Mouse (Mus musculus): ENCODE data around the gene Cacng2. TPM values are rescaled to one million over a fixed set of nuclear protein-coding genes. Genes with fewer than 3 reads are reported as not detected.

Cacng2 gene
- polyA plus RNA-seq, 1 experiment from 2014 or later = 13.6 TPM

- no peak overlapping the region for H3K9ac ChIP-seq (ENCODE audit: low read depth, low read length)
- no peak overlapping the region for H3K27ac ChIP-seq (ENCODE audit: low read length)
- H3K4me2 ChIP-seq (ENCODE audit: low read length) = no peak overlapping the region
- H3K4me3 ChIP-seq (ENCODE audit: low read depth, low read length) = no peak overlapping the region
- peaks cover 3% of the 10 kb centered on the region; the same call in 1 of the 2 replicates for H3K4me1 ChIP-seq (ENCODE audit: control insufficient read depth, insufficient read depth, low read length)
- ATAC-seq = no peak
- no peaks in the 10 kb centered on the region for H3K36me3 ChIP-seq (ENCODE audit: control insufficient read depth, insufficient read depth, low read length)
- H3K27me3 ChIP-seq (ENCODE audit: control insufficient read depth, insufficient read depth, low read depth, low read length) = peaks cover 3% of the 10 kb centered on the region; the same call in 1 of the 2 replicates
- no peaks in the 10 kb centered on the region for H3K9me3 ChIP-seq (replicated peaks; ENCODE audit: control insufficient read depth, low read length, poor library complexity, severe bottlenecking)
- WGBS = 84% methylated on average over 10 of the region's 10 CpGs
These were observed 140.4 kb downstream of the Cacng2 start for GRCm38 (mm10) chr15:77979427-77979865.

- H3K4me2 ChIP-seq (ENCODE audit: low read length) = no peak overlapping the region
- no peaks in the 10 kb centered on the region for H3K9me3 ChIP-seq (replicated peaks; ENCODE audit: control insufficient read depth, low read length, poor library complexity, severe bottlenecking)
- no peak overlapping the region for H3K9ac ChIP-seq (ENCODE audit: low read depth, low read length)
- 55% methylated on average over 3 of the region's 3 CpGs for WGBS
- no peaks in the 10 kb centered on the region for H3K36me3 ChIP-seq (ENCODE audit: control insufficient read depth, insufficient read depth, low read length)
- H3K27me3 ChIP-seq (ENCODE audit: control insufficient read depth, insufficient read depth, low read depth, low read length) = peaks cover 3% of the 10 kb centered on the region; the same call in 1 of the 2 replicates
- no peak for ATAC-seq
- no peak overlapping the region for H3K27ac ChIP-seq (ENCODE audit: low read length)
- H3K4me3 ChIP-seq (ENCODE audit: low read depth, low read length) = no peak overlapping the region
- peaks cover 3% of the 10 kb centered on the region; the same call in 1 of the 2 replicates for H3K4me1 ChIP-seq (ENCODE audit: control insufficient read depth, insufficient read depth, low read length)
These were observed 142.2 kb downstream of the Cacng2 start for GRCm38 (mm10) chr15:77977663-77978062.

- H3K4me1 ChIP-seq (ENCODE audit: control insufficient read depth, insufficient read depth, low read length) = peaks cover 11% of the 10 kb centered on the region
- H3K27me3 ChIP-seq (ENCODE audit: control insufficient read depth, insufficient read depth, low read depth, low read length) = peaks cover under 1% of the 10 kb centered on the region; the same call in 1 of the 2 replicates
- no peak overlapping the region for H3K4me2 ChIP-seq (ENCODE audit: low read length)
- no peak for ATAC-seq
- no peak overlapping the region for H3K9ac ChIP-seq (ENCODE audit: low read depth, low read length)
- no peaks in the 10 kb centered on the region for H3K9me3 ChIP-seq (replicated peaks; ENCODE audit: control insufficient read depth, low read length, poor library complexity, severe bottlenecking)
- no peaks in the 10 kb centered on the region for H3K36me3 ChIP-seq (ENCODE audit: control insufficient read depth, insufficient read depth, low read length)
- H3K27ac ChIP-seq (ENCODE audit: low read length) = no peak overlapping the region
- WGBS = 74% methylated on average over 6 of the region's 6 CpGs
- H3K4me3 ChIP-seq (ENCODE audit: low read depth, low read length) = no peak overlapping the region
These were observed 145.5 kb downstream of the Cacng2 start for GRCm38 (mm10) chr15:77974165-77974841.

GRCm38 (mm10) chr15:77970470-77971292 lies 149.1 kb downstream of the Cacng2 start, which contains the start of gene Eif3d:
Gene Eif3d, minus strand, starts transcription at chr15:77970813.
- no peaks in the 10 kb centered on the region for H3K27me3 ChIP-seq (ENCODE audit: control insufficient read depth, insufficient read depth, low read depth, low read length)
- no peaks in the 10 kb centered on the region for H3K9me3 ChIP-seq (replicated peaks; ENCODE audit: control insufficient read depth, low read length, poor library complexity, severe bottlenecking)
- peak; percentile 87 for ATAC-seq
- H3K4me3 ChIP-seq (ENCODE audit: low read depth, low read length) = peak within 1 kb of the TSS; percentile 95
- 0% methylated on average over 72 of the region's 72 CpGs for WGBS
- H3K9ac ChIP-seq (ENCODE audit: low read depth, low read length) = peak within 1 kb of the TSS; percentile 97
- peak within 1 kb of the TSS; percentile 98 for H3K27ac ChIP-seq (ENCODE audit: low read length)
- peak within 1 kb of the TSS; percentile 99 for H3K4me2 ChIP-seq (ENCODE audit: low read length)
- peaks cover 24% of the 10 kb centered on the region for H3K36me3 ChIP-seq (ENCODE audit: control insufficient read depth, insufficient read depth, low read length)
- H3K4me1 ChIP-seq (ENCODE audit: control insufficient read depth, insufficient read depth, low read length) = peaks cover 16% of the 10 kb centered on the region

GRCm38 (mm10) chr15:77969940-77970469 lies 149.8 kb downstream of the Cacng2 start:
- Histone ChIP-seq H3K27me3 (ENCODE audit: control insufficient read depth, insufficient read depth, low read depth, low read length) (no peaks in the 10 kb centered on the region), H3K9ac (ENCODE audit: low read depth, low read length) (peak overlapping the region; percentile 97), H3K4me1 (ENCODE audit: control insufficient read depth, insufficient read depth, low read length) (peaks cover 16% of the 10 kb centered on the region), H3K4me3 (ENCODE audit: low read depth, low read length) (peak overlapping the region; percentile 95), H3K9me3 (replicated peaks; ENCODE audit: control insufficient read depth, low read length, poor library complexity, severe bottlenecking) (no peaks in the 10 kb centered on the region), H3K4me2 (ENCODE audit: low read length) (peak overlapping the region; percentile 99), H3K27ac (ENCODE audit: low read length) (peak overlapping the region; percentile 98), H3K36me3 (ENCODE audit: control insufficient read depth, insufficient read depth, low read length) (peaks cover 31% of the 10 kb centered on the region)
- WGBS = 2% methylated on average over 15 of the region's 15 CpGs
- peak; percentile 19 for ATAC-seq

GRCm38 (mm10) chr15:77965117-77965528 lies 154.7 kb downstream of the Cacng2 start:
- peaks cover 75% of the 10 kb centered on the region for H3K36me3 ChIP-seq (ENCODE audit: control insufficient read depth, insufficient read depth, low read length)
- H3K27ac ChIP-seq (ENCODE audit: low read length) = no peak overlapping the region
- no peak overlapping the region for H3K4me2 ChIP-seq (ENCODE audit: low read length)
- H3K4me1 ChIP-seq (ENCODE audit: control insufficient read depth, insufficient read depth, low read length) = peaks cover 13% of the 10 kb centered on the region
- no peaks in the 10 kb centered on the region for H3K27me3 ChIP-seq (ENCODE audit: control insufficient read depth, insufficient read depth, low read depth, low read length)
- no peak overlapping the region for H3K9ac ChIP-seq (ENCODE audit: low read depth, low read length)
- H3K4me3 ChIP-seq (ENCODE audit: low read depth, low read length) = no peak overlapping the region
- WGBS = 86% methylated on average over 9 of the region's 9 CpGs
- ATAC-seq = no peak
- H3K9me3 ChIP-seq (replicated peaks; ENCODE audit: control insufficient read depth, low read length, poor library complexity, severe bottlenecking) = no peaks in the 10 kb centered on the region

- peaks cover 82% of the 10 kb centered on the region for H3K36me3 ChIP-seq (ENCODE audit: control insufficient read depth, insufficient read depth, low read length)
- H3K27ac ChIP-seq (ENCODE audit: low read length) = no peak overlapping the region
- no peaks in the 10 kb centered on the region for H3K4me1 ChIP-seq (ENCODE audit: control insufficient read depth, insufficient read depth, low read length)
- H3K4me2 ChIP-seq (ENCODE audit: low read length) = no peak overlapping the region
- no peak overlapping the region for H3K9ac ChIP-seq (ENCODE audit: low read depth, low read length)
- no peaks in the 10 kb centered on the region for H3K9me3 ChIP-seq (replicated peaks; ENCODE audit: control insufficient read depth, low read length, poor library complexity, severe bottlenecking)
- ATAC-seq = no peak
- no peak overlapping the region for H3K4me3 ChIP-seq (ENCODE audit: low read depth, low read length)
- H3K27me3 ChIP-seq (ENCODE audit: control insufficient read depth, insufficient read depth, low read depth, low read length) = no peaks in the 10 kb centered on the region
- WGBS = 95% methylated on average over 5 of the region's 5 CpGs
These were observed 157.4 kb downstream of the Cacng2 start for GRCm38 (mm10) chr15:77962447-77962846.

- ATAC-seq = no peak
- Histone ChIP-seq H3K4me1 (ENCODE audit: control insufficient read depth, insufficient read depth, low read length) (peaks cover 8% of the 10 kb centered on the region), H3K9me3 (replicated peaks; ENCODE audit: control insufficient read depth, low read length, poor library complexity, severe bottlenecking) (no peaks in the 10 kb centered on the region), H3K27ac (ENCODE audit: low read length) (no peak overlapping the region), H3K27me3 (ENCODE audit: control insufficient read depth, insufficient read depth, low read depth, low read length) (no peaks in the 10 kb centered on the region), H3K4me2 (ENCODE audit: low read length) (no peak overlapping the region), H3K9ac (ENCODE audit: low read depth, low read length) (no peak overlapping the region), H3K36me3 (ENCODE audit: control insufficient read depth, insufficient read depth, low read length) (peaks cover 65% of the 10 kb centered on the region), H3K4me3 (ENCODE audit: low read depth, low read length) (no peak overlapping the region)
- 94% methylated on average over 6 of the region's 6 CpGs for WGBS
These were observed 159.1 kb downstream of the Cacng2 start for GRCm38 (mm10) chr15:77960693-77961092.
